Mouse (Mus musculus) MEL (cell line): ENCODE data around the gene Elof1. TPM values are rescaled to one million over a fixed set of nuclear protein-coding genes. Genes with fewer than 3 reads are reported as not detected.

Experiments used
- DNase-seq: peaks from one replicate; pipeline ENCODE4 v3.0.0; 2011; ENCODE audit warnings: low read depth, low spot score
- H3K27ac ChIP-seq: 2 replicates; pipeline ENCODE4 v1.5.1; 2012; ENCODE audit warnings: low read depth, mild to moderate bottlenecking, control low read depth, low read length, moderate library complexity; ENCODE audit not compliant: control insufficient read depth
- H3K27me3 ChIP-seq, 2 experiments: fragments of 150-350 bp in 1 of 2; sonication (generic) in 1 of 2; 2 replicates each; pipeline ENCODE4 v1.6.1; 2012; ENCODE audit warnings: low read length in 2 of 2, mild to moderate bottlenecking in 2 of 2, improper control_type of control experiment in 1 of 2, moderate library complexity in 1 of 2; ENCODE audit not compliant: insufficient read depth in 2 of 2, control insufficient read depth in 1 of 2
- H3K36me3 ChIP-seq, 2 experiments: 2 replicates each; pipeline ENCODE4 v1.6.1; 2012 to 2014; ENCODE audit warnings: low read length in 2 of 2, improper control_type of control experiment in 1 of 2, inconsistent platforms in 1 of 2, mild to moderate bottlenecking in 1 of 2; ENCODE audit not compliant: insufficient read depth in 2 of 2, control insufficient read depth in 1 of 2
- H3K4me1 ChIP-seq, 2 experiments: fragments of 150-350 bp in 1 of 2; sonication (generic) in 1 of 2; 2 replicates each; pipeline ENCODE4 v1.6.1; 2012; ENCODE audit warnings: low read length in 2 of 2, improper control_type of control experiment in 1 of 2, mild to moderate bottlenecking in 1 of 2; ENCODE audit not compliant: insufficient read depth in 2 of 2, control insufficient read depth in 1 of 2
- H3K4me3 ChIP-seq, 2 experiments: fragments of 150-350 bp in 1 of 2; sonication (generic) in 1 of 2; 2 replicates each; pipeline ENCODE4 v1.5.1; 2012; ENCODE audit warnings: low read depth in 2 of 2, low read length in 2 of 2, mild to moderate bottlenecking in 2 of 2, moderate library complexity in 2 of 2, control low read depth in 1 of 2, improper control_type of control experiment in 1 of 2; ENCODE audit not compliant: control insufficient read depth in 1 of 2, insufficient read depth in 1 of 2
- H3K79me2 ChIP-seq: 2 replicates; pipeline ENCODE4 v1.6.1; 2012; ENCODE audit warnings: mild to moderate bottlenecking, low read length, moderate library complexity; ENCODE audit not compliant: control insufficient read depth, poor library complexity, insufficient read depth
- H3K9ac ChIP-seq: 2 replicates; pipeline ENCODE4 v1.6.1; 2012; ENCODE audit warnings: low read depth, mild to moderate bottlenecking, control low read depth, low read length, moderate library complexity; ENCODE audit not compliant: control insufficient read depth, poor library complexity, severe bottlenecking
- H3K9me3 ChIP-seq: fragments of 150-350 bp; sonication (generic); replicated peaks from 2 replicates; pipeline ENCODE4 v1.6.1; 2012; ENCODE audit warnings: mild to moderate bottlenecking, low read length, improper control_type of control experiment, moderate library complexity; ENCODE audit not compliant: insufficient read depth
- CHD2 ChIP-seq: IDR thresholded peaks from 2 replicates; pipeline ENCODE4 v1.6.1; 2011; ENCODE audit warnings: low read length, improper control_type of control experiment
- CTCF ChIP-seq, 3 experiments: IDR thresholded peaks in 2 of 3; conservative IDR thresholded peaks in 1 of 3; 2 replicates each; pipeline ENCODE4 v1.5.1; 2011 to 2012; ENCODE audit warnings: low read length in 3 of 3, low read depth in 2 of 3, mild to moderate bottlenecking in 2 of 3, improper control_type of control experiment in 1 of 3, inconsistent platforms in 1 of 3, mixed read lengths in 1 of 3, moderate library complexity in 1 of 3; ENCODE audit not compliant: control insufficient read depth in 1 of 3, insufficient read depth in 1 of 3, poor library complexity in 1 of 3, severe bottlenecking in 1 of 3
- E2F4 ChIP-seq: IDR thresholded peaks from 2 replicates; pipeline ENCODE4 v1.6.1; 2011; ENCODE audit warnings: low read depth, low read length, improper control_type of control experiment, borderline replicate concordance
- ELF1 ChIP-seq: IDR thresholded peaks from 2 replicates; pipeline ENCODE4 v1.6.1; 2014; ENCODE audit warnings: low read depth, mild to moderate bottlenecking, inconsistent platforms, low read length, improper control_type of control experiment, moderate library complexity
- ETS1 ChIP-seq: IDR thresholded peaks from 2 replicates; pipeline ENCODE4 v1.6.1; 2012; ENCODE audit warnings: low read depth, mild to moderate bottlenecking, inconsistent platforms, low read length, improper control_type of control experiment, moderate library complexity
- GABPA ChIP-seq: IDR thresholded peaks from 2 replicates; pipeline ENCODE4 v1.6.1; 2012; ENCODE audit warnings: low read depth, mild to moderate bottlenecking, inconsistent platforms, low read length, improper control_type of control experiment, moderate library complexity
- GATA1 ChIP-seq: IDR thresholded peaks from 2 replicates; pipeline ENCODE4 v1.6.1; 2011; ENCODE audit warnings: low read depth, low read length, improper control_type of control experiment
- HCFC1 ChIP-seq: IDR thresholded peaks from 2 replicates; pipeline ENCODE4 v1.6.1; 2012; ENCODE audit warnings: low read depth, mild to moderate bottlenecking, inconsistent platforms, low read length, improper control_type of control experiment, moderate library complexity
- JUND ChIP-seq: IDR thresholded peaks from 2 replicates; pipeline ENCODE4 v1.6.1; 2011; ENCODE audit warnings: low read depth, mild to moderate bottlenecking, improper control_type of control experiment, low read length
- KAT2A ChIP-seq: conservative IDR thresholded peaks from 2 replicates; pipeline ENCODE4 v1.6.1; 2012; ENCODE audit warnings: low read depth, low read length, improper control_type of control experiment, inconsistent platforms
- MAX ChIP-seq: IDR thresholded peaks from 2 replicates; pipeline ENCODE4 v1.6.1; 2011; ENCODE audit warnings: low read length, improper control_type of control experiment
- MAZ ChIP-seq: IDR thresholded peaks from 2 replicates; pipeline ENCODE4 v1.6.1; 2012; ENCODE audit warnings: low read depth, mild to moderate bottlenecking, inconsistent platforms, low read length, improper control_type of control experiment
- MXI1 ChIP-seq: IDR thresholded peaks from 2 replicates; pipeline ENCODE4 v1.6.1; 2011; ENCODE audit warnings: mild to moderate bottlenecking, low read depth, low read length, improper control_type of control experiment
- MYC ChIP-seq: IDR thresholded peaks from 2 replicates; pipeline ENCODE4 v1.6.1; 2011; ENCODE audit warnings: low read depth, mild to moderate bottlenecking, low read length, improper control_type of control experiment, moderate library complexity
- NELFE ChIP-seq: IDR thresholded peaks from 2 replicates; pipeline ENCODE4 v1.6.1; 2011; ENCODE audit warnings: low read depth, low read length, improper control_type of control experiment
- NRF1 ChIP-seq: IDR thresholded peaks from 2 replicates; pipeline ENCODE4 v1.6.1; 2014; ENCODE audit warnings: low read depth, mild to moderate bottlenecking, inconsistent platforms, low read length, improper control_type of control experiment, moderate library complexity; ENCODE audit not compliant: poor library complexity, insufficient read depth, severe bottlenecking
- POLR2AphosphoS2 ChIP-seq: IDR thresholded peaks from 2 replicates; pipeline ENCODE4 v1.6.1; 2011; ENCODE audit warnings: low read length, improper control_type of control experiment
- POLR2AphosphoS5 ChIP-seq: IDR thresholded peaks from 2 replicates; pipeline ENCODE4 v1.6.1; 2012; ENCODE audit warnings: low read depth, borderline replicate concordance, mild to moderate bottlenecking, inconsistent platforms, low read length, moderate library complexity, mixed read lengths
- RAD21 ChIP-seq: IDR thresholded peaks from 2 replicates; pipeline ENCODE4 v1.6.1; 2011; ENCODE audit warnings: mild to moderate bottlenecking, low read depth, low read length, improper control_type of control experiment
- RCOR1 ChIP-seq: IDR thresholded peaks from 2 replicates; pipeline ENCODE4 v1.6.1; 2012; ENCODE audit warnings: low read depth, mild to moderate bottlenecking, inconsistent platforms, low read length, improper control_type of control experiment
- SIN3A ChIP-seq: IDR thresholded peaks from 2 replicates; pipeline ENCODE4 v1.6.1; 2012; ENCODE audit warnings: low read length, improper control_type of control experiment, inconsistent platforms
- SMC3 ChIP-seq: IDR thresholded peaks from 2 replicates; pipeline ENCODE4 v1.6.1; 2011; ENCODE audit warnings: low read depth, low read length, improper control_type of control experiment
- TAL1 ChIP-seq: IDR thresholded peaks from 2 replicates; pipeline ENCODE4 v1.6.1; 2012; ENCODE audit warnings: mild to moderate bottlenecking, inconsistent platforms, low read length, moderate library complexity, mixed read lengths
- USF1 ChIP-seq: IDR thresholded peaks from 2 replicates; pipeline ENCODE4 v1.6.1; 2014; ENCODE audit warnings: low read depth, mild to moderate bottlenecking, inconsistent platforms, low read length, improper control_type of control experiment, moderate library complexity
- ZC3H11A ChIP-seq: IDR thresholded peaks from 2 replicates; pipeline ENCODE4 v1.6.1; 2012; ENCODE audit warnings: low read depth, mild to moderate bottlenecking, inconsistent platforms, low read length, improper control_type of control experiment
- ZKSCAN1 ChIP-seq: IDR thresholded peaks from 2 replicates; pipeline ENCODE4 v1.6.1; 2012; ENCODE audit warnings: low read depth, mild to moderate bottlenecking, inconsistent platforms, low read length, improper control_type of control experiment, moderate library complexity
- ZMIZ1 ChIP-seq: IDR thresholded peaks from 2 replicates; pipeline ENCODE4 v1.6.1; 2012; ENCODE audit warnings: low read depth, mild to moderate bottlenecking, inconsistent platforms, low read length, improper control_type of control experiment, moderate library complexity
- polyA plus RNA-seq, 2 experiments: library from polyadenylated mRNA; stranded (reverse) in 1 of 2; unstranded in 1 of 2; fragments of >175 nt in 1 of 2; fragments of >200 nt in 1 of 2; gene quantifications; 2 replicates each; pipeline versions ENCODE4 v1.2.1 to v1.2.4; 2012; ENCODE audit warnings: low replicate concordance in 2 of 2, low read depth in 1 of 2; ENCODE audit not compliant: insufficient read length in 2 of 2, insufficient read depth in 1 of 2, missing spikeins in 1 of 2
- total RNA-seq: library from RNA; depleted of rRNA; stranded (reverse); fragments of 300-350 nt; gene quantifications from 2 replicates; pipeline ENCODE4 v1.2.3, GENCODE M21; 2012

Elof1 gene
- total and polyA plus RNA-seq, 3 experiments, result 421 to 505 TPM; not detected in 1

DNA sequence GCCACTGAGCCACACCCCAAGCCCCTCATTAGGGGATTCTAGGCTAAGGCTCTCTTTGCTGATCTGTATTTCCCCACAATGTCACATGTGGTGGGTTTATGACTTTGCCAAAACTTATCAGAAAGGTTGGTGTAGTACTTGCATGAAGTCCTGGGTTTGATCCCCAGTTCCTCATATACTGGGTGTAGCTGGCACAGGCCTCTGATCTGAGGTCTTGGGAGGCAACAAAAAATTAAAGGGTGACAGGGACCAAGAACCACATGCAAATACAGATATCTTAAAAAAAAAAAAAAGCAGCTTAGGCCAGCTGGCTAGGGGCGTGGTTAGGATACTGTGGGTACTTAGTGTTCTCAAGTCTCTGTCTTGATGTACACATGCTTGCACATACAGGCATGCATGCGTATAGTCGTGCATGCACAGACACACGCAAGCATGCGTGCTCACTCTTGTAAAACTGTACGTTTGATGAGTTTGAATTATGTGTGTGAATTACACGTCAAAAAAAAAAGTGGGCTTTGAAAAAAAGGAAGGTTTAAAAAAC, 6.2 kb upstream of the Elof1 start (continued):
- TF ChIP-seq TAL1, result peak; percentile 18; the same call in 1 of the 2 replicates
- TF ChIP-seq USF1, result peak; percentile 77
- no peak for TF ChIP-seq SMC3
- TF ChIP-seq GABPA, result no peak
- TF ChIP-seq RCOR1, result peak; percentile 69
- TF ChIP-seq KAT2A, result no peak
- TF ChIP-seq ZKSCAN1, result 0 out of 2 replicates have a peak, but pooled peaks have one; percentile 60
- no peak for TF ChIP-seq NRF1
- TF ChIP-seq MYC, result peak; percentile 67
- TF ChIP-seq CTCF (IDR thresholded peaks at IDR 0.05 in 2 of 3, conservative IDR thresholded peaks at IDR 0.05 in 1 of 3; ENCODE audit: control insufficient read depth in 1 of 3, insufficient read depth in 1 of 3, low read depth in 2 of 3, low read length in 3 of 3, poor library complexity in 1 of 3, severe bottlenecking in 1 of 3), result 0 out of 6 replicates have a peak, but pooled peaks of 1 of the 3 experiments have one; percentile 3
- TF ChIP-seq E2F4, result no peak
- peak; percentile 27; the same call in 1 of the 2 replicates for TF ChIP-seq GATA1
- TF ChIP-seq MAX, result peak; percentile 67
- peak; percentile 97 for TF ChIP-seq ETS1

DNA sequence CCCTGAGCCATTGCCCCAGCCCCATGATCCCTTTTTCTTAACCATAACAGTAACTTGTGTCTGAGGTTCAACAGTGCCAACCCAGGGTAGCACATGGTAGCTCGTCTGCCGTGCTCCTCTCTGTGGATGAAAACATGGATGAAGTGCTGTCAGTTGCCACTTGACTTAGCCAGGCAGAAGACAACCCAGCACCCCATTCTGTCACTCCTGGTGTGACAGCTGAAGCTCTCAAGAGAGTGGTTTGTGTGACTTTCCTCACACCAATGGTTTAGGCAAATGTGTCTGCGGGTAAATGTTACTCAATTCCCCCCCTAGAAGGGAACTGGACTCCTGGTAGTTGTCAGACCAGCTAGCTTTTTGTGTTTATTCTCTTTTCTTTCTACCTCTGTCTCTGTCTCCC, 5.0 kb upstream of the Elof1 start:
- no peak overlapping the region for H3K9ac ChIP-seq
- no peaks in the 10 kb centered on the region for H3K27me3 ChIP-seq
- no peaks in the 10 kb centered on the region for H3K79me2 ChIP-seq
- H3K4me3 ChIP-seq, result no peak overlapping the region
- peak overlapping the region; percentile 41 for H3K27ac ChIP-seq
- H3K4me1 ChIP-seq, result peaks cover 25 to 49% of the 10 kb centered on the region in 2 experiments
- H3K36me3 ChIP-seq, result peaks cover 0 to 29% of the 10 kb centered on the region in 2 experiments; a peak in 2 of 4 replicates
- DNase-seq, result no peak
- TF ChIP-seq MAX (peak; percentile 68; the same call in 1 of the 2 replicates), E2F4 (no peak)
- TF ChIP-seq, all 39 proteins: peak for 1
- H3K9me3 ChIP-seq, result no peaks in the 10 kb centered on the region

DNA sequence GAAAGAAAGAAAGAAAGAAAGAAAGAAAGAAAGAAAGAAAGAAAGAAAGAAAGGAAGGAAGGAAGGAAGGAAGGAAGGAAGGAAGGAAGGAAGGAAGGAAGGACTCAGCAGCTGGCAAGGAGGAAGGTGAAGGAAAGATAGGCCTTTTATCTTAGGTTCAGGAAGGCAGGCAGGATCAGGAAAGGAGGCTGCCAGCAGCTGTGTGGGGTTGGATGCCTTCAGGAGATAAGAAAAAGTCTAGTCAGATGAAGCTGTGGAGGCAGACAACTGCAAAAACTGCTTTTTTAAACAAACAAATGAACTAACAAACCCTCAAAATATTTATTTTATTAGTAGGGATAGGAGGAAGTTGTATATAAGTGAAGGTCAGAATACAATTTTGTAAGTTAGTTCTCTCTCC, 4.6 kb upstream of the Elof1 start:
- Histone ChIP-seq H3K9me3 (no peaks in the 10 kb centered on the region), H3K9ac (no peak overlapping the region), H3K27me3 (no peaks in the 10 kb centered on the region), H3K27ac (peak overlapping the region; percentile 41), H3K4me3 (no peak overlapping the region), H3K36me3 (peaks cover 0 to 29% of the 10 kb centered on the region in 2 experiments; a peak in 2 of 4 replicates), H3K4me1 (peaks cover 25 to 49% of the 10 kb centered on the region in 2 experiments), H3K79me2 (peaks cover 4% of the 10 kb centered on the region)
- DNase-seq, result peak; percentile 88
- TF ChIP-seq MAZ, result peak; percentile 75; the same call in 1 of the 2 replicates
- 0 out of 2 replicates have a peak, but pooled peaks have one; percentile 61 for TF ChIP-seq ELF1
- no peak for TF ChIP-seq ZC3H11A
- TF ChIP-seq POLR2AphosphoS2, result no peak
- peak; percentile 30; the same call in 1 of the 2 replicates for TF ChIP-seq KAT2A
- peak; percentile 81 for TF ChIP-seq MXI1
- no peak; the same call in 1 of the 2 replicates for TF ChIP-seq GABPA
- TF ChIP-seq NELFE, result no peak
- TF ChIP-seq POLR2AphosphoS5, result no peak
- TF ChIP-seq JUND, result 0 out of 2 replicates have a peak, but pooled peaks have one; percentile 38
- TF ChIP-seq RAD21, result no peak
- TF ChIP-seq ZMIZ1, result no peak
- peak; percentile 99 for TF ChIP-seq ETS1
- TF ChIP-seq E2F4, result no peak
- TF ChIP-seq NRF1, result no peak
- TF ChIP-seq CHD2, result no peak; the same call in 1 of the 2 replicates
- no peak for TF ChIP-seq USF1
- peak; percentile 92 for TF ChIP-seq SIN3A
- peak; percentile 51 for TF ChIP-seq HCFC1
- TF ChIP-seq RCOR1, result peak; percentile 93
- peak; percentile 98 for TF ChIP-seq GATA1
- TF ChIP-seq MYC, result peak; percentile 69; the same call in 1 of the 2 replicates
